Mouse (Mus musculus): ENCODE measurements around the gene Ube2q1.

Ube2q1 gene

DNA sequence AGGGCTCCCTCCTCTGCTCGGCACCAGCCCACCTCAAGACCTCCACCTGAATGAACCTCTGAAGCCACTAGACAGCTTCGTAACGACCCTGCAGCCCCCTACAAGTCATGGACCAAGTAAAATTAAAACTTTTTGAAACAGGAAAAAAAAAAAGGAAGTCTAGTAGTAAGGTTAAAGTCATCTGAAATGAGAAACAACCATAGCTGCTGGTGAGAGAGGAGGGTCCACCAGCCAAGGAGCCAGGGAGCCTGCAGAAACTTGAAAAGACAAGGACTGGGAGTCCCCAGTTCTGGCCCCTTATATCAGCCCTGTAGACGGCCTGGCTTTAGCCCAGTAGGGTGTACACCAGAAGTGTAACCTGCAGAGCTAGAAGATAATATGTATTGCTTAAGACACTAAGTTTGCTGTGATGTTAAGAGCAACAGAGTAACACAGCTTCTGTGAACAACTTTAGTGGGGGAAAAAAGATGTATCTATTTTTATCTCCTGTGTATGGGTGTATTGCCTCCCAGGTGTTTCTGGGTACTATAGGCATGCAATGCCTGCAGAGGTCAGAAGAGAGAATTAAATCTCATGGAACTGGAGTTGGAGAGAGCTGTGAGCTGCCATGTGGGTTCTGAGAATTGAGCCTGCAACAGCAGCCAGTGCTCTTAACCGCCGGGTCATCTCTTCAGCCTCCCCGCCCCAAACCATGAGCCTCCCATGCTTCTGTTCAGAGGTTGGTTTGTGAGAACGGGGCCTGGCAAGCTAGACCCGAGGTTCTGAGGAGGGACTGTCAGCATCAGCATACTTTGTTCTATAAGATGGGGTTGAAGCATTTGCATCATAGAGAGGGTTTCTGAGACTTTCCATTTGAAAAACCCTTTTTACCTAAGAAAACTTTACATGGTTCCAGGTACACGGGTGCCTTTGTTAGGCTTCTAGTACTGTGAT is 48.4 kb downstream of the Ube2q1 start:
- no peak for DNase-seq

DNA sequence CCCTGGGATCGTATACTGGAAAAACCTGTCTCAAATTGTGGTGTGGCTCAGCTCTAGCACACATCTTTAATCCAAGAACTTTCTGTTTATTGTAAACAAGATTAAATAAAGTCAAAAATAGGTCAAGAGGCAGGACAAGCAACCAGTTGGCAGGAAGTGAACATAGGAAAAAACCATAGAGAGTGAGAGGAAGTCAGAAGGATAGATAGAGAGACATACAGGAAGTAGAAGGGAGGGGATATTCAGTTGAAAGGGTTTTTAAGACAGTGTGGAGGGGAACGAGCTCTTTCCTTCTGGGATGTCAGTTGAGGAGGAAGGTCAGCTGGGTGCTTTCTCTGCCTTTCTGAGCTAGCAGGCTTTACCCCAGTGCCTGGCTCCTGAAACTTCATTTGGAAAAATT is 50.2 kb downstream of the Ube2q1 start:
- no peak for DNase-seq

DNA sequence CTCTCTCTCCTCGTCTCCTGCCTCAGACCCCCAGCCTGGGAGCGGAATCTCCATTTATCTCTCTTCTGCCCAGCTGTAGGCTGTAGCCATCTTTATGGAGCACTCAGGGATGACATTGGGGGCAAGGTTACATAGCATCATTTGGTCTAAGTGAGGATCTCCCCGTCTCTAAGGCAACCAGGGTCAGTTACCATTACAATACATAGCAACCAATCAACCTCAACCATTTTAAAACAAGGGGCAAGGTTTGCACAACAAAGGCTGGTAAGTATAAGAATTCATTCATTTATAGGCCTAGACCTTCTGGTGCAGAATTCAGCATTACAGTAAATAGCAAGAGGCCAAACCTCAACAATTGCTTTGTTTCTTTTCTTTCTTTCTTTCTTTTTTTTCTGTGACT is 52.9 kb downstream of the Ube2q1 start:
- no peak for DNase-seq

DNA sequence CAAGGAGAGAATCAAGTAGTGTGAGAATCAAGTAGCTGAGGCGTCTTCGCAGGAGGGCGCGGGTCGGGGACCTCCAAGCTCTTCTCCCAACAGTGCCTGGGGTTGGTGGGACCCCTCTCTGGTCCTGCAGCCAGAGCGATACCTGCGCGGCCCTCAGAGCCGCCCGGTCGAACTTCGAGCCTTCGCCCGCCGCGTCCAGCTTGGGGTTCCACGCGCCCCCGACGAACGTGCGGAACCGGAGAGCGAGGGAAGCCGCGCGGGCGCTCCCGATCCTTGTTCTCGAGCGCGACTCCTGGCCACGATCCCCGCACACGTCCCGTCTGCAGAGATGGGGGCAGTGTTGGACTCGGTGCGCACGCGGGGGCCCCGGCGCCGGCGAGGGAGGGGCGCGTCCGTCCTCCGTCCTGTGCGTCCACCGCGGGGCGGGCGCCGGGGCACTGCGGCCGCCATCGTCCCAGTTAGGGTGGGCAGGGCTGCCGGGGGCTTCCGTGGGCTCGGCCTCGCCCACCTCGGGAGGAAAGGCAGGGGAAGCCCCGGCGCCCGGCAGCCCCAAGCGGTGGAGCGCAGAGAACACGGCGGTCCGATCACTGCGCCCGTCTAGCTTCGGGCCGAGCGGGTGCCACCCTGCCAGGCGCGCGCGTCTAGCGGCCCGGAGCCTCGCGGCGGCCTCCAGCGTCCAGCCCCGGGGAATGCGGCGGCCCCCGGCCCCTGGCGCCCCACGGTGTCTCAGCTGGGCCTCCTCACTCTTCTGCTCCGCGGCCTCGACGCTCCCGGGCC is 57.6 kb downstream of the Ube2q1 start, which contains the start of gene She:
TSS of gene She (plus strand) at position 556 of the 777 bp plus-strand sequence.
- peak; percentile 37 for DNase-seq

Data from embryo, embryonic 11 days (tissue).